Mouse (Mus musculus): ENCODE results near the gene Dctd.
"Not testable (repeated sequence)": the region's sequence is repeated elsewhere in the genome, so short reads cannot be mapped to it uniquely, and the experiment has no call there.

Gene Dctd

DNA sequence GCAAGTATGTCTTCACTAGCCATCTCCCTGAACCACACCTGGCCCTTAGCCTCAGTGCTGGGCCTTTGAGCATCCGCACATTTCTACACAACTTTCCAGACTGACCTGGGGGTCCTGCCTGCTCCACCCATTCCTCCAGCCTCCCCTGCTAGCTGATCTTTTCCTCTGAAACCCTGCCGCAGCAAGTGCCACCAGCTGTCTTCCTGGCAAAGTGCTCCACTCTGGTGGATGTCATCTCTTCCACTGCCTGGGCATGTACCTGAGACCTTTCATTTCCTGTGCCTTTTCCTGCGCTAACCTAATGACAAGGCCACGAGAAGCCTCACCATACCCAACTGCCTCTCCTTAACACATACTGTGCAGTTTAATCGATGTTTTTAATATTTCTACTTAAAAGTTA is 46.9 kb downstream of the Dctd start:
- no peak for DNase-seq (ENCODE audit: low read depth, low spot score)

- DNase-seq (ENCODE audit: low read depth, low spot score), result no peak
These were observed 47.6 kb downstream of the Dctd start for GRCm38 (mm10) chr8:48146449-48146848.

DNA sequence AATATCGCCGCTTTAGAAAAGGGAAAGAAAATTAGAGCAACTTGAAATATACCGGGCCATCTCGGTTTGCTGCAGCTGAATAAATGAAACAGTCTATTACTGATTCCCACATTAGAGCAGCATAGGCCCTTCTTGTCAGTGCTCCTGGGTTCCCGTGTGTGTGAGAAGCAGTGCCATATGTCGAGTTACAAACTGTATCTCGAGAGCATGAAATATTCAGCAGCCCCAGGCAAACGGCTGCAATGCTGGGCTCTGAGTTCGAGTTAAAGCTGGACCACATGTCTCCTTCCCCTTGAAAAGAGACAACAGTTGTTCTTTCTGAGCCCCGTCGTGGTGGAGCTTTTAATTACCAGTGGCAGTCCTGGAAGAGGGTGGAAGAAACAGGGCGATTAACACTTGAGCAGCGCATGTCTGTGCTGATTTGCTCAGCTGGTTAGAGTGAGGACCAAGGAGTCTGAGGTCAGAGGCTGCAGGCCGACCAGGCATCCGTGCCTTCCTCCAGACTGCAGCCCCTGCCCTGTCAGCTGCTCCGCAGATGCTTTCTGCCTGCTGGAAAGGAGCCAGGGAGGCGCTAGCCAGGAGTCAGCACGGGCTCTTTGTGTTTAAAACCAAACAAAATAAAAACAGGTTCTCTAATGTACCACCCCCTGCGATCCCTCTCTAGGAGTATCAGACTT is 53.3 kb downstream of the Dctd start:
- no peak for DNase-seq (ENCODE audit: low read depth, low spot score)

GRCm38 (mm10) chr8:48153360-48154121 is 54.6 kb downstream of the Dctd start:
- DNase-seq (ENCODE audit: low read depth, low spot score), result no peak

DNA sequence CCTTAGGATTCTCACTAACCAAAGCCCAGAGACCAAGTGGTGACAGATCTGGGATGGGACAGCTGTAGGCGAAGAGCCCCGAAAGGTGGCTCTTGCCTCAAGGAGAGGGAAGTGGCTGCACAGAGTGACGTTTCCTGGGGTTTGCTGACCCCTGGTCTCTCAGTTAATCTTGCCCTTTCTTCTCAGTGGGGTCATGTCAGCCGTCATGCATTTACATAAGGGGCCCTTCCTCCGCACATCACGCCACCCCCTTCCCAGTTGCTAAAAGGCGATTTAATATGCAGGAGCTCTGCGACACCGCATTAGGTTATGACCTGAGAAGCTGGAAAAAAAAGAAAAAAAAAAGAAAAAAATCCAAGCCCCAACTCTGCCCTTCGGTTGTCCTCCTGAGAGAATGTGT is 58.8 kb downstream of the Dctd start:
- no peak for DNase-seq (ENCODE audit: low read depth, low spot score)

DNA sequence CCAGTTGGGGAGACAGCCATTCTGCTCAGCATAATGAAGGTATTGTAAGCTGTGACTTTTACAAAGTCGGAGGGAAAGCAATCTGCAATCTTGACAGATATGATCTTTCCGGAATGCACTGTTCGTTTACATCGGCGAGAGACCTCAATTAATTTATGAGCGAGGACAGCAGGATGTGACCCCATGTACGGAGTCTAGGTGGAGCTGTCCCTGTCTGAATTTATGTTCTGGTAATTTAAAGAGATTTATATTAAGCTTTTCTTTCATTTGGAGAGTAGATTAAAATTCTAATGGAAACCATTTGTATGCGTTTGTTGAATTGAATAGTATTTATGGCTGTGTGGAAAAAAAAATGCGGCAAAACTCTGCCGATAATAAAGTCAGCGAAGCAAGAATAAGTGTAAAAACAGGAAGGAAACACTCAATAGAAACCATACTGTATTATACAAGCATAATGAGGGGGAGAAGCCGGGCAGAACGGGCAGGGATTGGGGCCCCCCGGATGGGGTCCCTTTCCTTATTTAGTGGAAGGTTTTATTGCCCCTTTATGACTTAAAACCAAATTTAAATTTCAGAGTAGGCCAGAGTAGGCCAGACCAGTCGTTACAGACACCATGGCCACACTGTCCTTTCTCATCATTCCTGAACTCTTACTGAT is 59.8 kb downstream of the Dctd start:
- no peak for DNase-seq (ENCODE audit: low read depth, low spot score)

DNA sequence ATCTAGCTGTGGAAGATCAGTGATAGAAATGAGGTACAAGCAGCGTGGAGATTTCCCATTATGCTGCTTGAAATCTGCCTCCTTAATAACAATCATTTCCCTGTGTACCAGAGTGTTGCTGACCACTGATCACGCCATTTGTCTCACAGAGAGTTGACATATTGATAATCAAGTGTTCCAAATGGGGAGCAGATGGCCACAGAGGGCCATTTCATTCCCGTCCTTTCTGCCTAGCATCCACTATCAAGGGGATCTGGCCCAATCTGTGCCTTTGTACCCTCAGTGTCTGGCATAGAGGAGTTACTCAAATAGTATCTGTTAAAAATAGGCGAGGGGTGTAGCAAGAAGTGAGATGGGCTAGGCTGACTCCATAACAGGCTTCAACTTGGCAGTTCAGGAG is 78.5 kb downstream of the Dctd start:
- no peak for DNase-seq (ENCODE audit: low read depth, low spot score)

DNA sequence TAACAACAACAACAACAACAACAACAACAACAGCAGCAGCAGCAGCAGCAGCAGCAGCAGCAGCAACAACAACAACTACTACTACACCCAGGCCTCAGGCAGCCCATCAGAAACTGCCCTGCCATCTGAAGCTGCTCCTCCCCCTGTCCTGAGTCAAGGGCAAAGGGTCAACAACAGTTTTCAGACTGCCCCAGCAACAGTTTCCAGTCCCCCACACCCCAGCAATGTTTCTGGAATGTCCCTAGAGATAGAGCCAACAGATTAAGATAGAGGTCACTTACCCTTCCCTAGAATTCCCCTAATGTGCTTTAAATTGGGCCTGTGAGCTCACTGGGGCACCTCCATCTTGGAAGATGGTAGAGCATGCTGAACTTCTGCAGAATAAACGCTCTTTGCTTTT is 79.0 kb downstream of the Dctd start:
- no peak for DNase-seq (ENCODE audit: low read depth, low spot score)

GRCm38 (mm10) chr8:48178993-48179392 is 80.1 kb downstream of the Dctd start:
- no peak for DNase-seq (ENCODE audit: low read depth, low spot score)

- not testable (repeated sequence) for DNase-seq (ENCODE audit: low read depth, low spot score)
These were observed 81.3 kb downstream of the Dctd start for GRCm38 (mm10) chr8:48180146-48180545.

DNA sequence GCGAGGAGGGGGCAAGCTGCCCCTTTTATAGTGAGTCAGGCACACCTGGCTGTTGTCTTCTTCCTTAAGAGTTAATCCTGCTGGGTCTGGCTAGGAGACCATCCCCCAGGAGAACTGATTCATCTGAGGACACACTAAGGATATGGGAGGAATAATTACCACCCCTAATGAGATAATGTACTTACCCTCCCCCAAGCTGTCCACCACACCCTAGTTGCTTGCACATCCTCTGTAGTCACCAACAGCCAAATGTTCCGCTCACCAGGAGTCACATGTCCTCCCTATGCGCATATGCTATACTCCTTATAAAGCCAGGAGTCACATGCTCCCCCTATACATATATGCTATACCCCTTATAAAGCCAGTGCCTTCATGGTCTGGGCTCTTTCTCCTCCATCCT is 82.1 kb downstream of the Dctd start:
- DNase-seq (ENCODE audit: low read depth, low spot score), result no peak

GRCm38 (mm10) chr8:48183758-48184157 is 84.9 kb downstream of the Dctd start:
- DNase-seq (ENCODE audit: low read depth, low spot score), result no peak

DNA sequence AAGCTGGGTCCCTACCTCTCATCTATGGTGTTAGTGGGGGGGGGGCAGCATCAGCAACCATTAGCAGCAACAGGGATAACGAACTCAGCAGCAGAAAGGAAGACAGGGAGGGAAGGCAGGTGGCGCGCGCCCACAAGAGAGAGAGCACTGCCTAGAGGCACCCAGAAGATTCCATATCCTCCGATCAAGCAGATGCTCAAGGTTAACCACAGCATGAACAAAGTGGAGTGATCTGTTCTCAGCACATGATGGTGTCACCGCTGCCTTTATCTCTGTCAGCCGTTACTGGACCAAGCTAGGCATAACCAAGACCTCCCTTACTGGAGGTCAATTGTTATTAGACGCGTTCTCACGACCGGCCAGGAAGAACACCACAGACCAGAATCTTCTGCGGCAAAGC is 89.7 kb downstream of the Dctd start:
- DNase-seq (ENCODE audit: low read depth, low spot score), result no peak

GRCm38 (mm10) chr8:48195971-48196370 is 97.1 kb downstream of the Dctd start:
- DNase-seq (ENCODE audit: low read depth, low spot score), result no peak

- DNase-seq (ENCODE audit: low read depth, low spot score), result no peak
These were observed 100.3 kb downstream of the Dctd start for GRCm38 (mm10) chr8:48199171-48199570.

DNA sequence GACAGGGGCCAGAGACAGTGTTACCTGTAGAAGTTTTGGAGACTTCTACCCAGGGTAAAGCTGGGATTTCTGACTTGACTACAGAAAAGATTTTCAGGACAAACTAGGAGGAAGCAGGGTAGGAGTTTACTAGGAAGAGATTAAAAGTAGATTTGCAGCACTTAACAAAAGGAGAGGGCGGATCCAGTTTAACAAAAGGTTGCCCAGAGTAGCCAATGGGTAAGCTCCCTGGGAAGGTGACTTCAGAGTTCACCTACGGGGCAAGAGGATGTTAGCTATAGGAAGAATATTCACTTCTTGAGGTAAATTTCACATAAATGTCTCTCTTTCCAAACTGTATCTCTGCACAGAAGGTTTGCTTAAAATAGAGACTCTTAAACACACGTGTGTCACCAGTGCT is 103.7 kb downstream of the Dctd start:
- DNase-seq (ENCODE audit: low read depth, low spot score), result no peak
